Mouse (Mus musculus): ENCODE measurements around the gene Ier5. TPM values are rescaled to one million over a fixed set of nuclear protein-coding genes. Genes with fewer than 3 reads are reported as not detected.

The Ier5 gene
- polyA plus RNA-seq (2014; fragmentation: Illumina TruSeq; extraction: RNeasy Lipid Tissue Mini Kit (QIAGEN cat#74804); ENCODE audit: insufficient read depth, low read depth, low replicate concordance), result 30.4 TPM

DNA sequence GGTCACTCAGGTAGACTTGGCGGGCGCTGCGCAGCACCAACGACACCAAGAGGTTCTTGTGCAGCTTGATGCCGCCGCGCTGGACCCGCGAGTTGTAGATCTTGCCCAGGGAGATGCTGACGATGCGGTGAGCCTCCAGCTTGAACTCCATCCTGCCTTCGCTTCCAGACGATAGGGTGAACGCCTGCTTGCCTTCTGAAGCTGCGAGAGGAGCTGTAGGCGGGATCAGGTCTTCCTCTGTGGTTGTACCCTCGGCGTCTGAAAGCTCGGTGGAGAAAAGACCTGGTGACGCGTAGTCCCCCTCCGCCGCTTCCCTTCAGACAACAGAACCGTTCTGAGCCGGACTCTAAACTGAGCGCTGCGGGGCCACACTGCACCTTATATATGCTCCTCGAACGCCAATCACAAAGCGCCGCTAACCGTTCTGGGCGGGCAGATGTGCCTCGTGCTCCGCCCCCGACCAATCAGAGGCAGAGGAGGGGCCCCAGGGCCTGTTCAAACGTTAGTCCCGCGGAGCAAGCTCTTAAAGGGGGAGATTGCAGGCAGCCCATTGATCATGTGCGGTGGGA is at the start of gene Ier5:
Gene Ier5, minus strand, starts transcription at position 357 of the 569 bp plus-strand sequence.

DNA sequence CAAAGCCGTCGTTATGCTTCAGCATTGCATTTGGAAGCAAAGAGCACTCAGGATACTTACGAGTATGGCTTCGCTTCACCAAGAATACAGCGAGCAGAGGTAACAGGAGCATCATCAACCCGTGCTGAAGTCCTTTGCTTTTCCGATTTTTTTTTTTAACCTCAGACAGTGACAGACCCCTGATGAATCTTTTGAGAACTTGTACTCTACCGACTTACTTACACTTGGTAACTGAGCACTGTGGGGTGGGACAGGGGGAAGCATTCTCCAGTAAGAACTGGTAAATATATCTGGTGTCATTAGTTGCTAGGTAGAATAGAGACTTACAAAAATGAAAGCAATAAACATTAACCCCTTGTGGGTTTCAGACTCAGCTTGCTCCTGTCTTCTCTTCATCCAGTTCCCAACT is 47.1 kb upstream of the Ier5 start, which contains the start of gene Mr1:
Gene Mr1, minus strand, starts transcription at position 243 of the 409 bp plus-strand sequence.

Other genes with a start within 250 kb of the Ier5 start
- 0.20 TPM for gene Cacna1e, start 215.1 kb downstream of the Ier5 start, polyA plus RNA-seq (2014; fragmentation: Illumina TruSeq; extraction: RNeasy Lipid Tissue Mini Kit (QIAGEN cat#74804); ENCODE audit: insufficient read depth, low read depth, low replicate concordance)
- gene Mr1, start 47.2 kb upstream of the Ier5 start, polyA plus RNA-seq (2014; fragmentation: Illumina TruSeq; extraction: RNeasy Lipid Tissue Mini Kit (QIAGEN cat#74804); ENCODE audit: insufficient read depth, low read depth, low replicate concordance), result 11.9 TPM
- gene Stx6, start 59.1 kb upstream of the Ier5 start, polyA plus RNA-seq (2014; fragmentation: Illumina TruSeq; extraction: RNeasy Lipid Tissue Mini Kit (QIAGEN cat#74804); ENCODE audit: insufficient read depth, low read depth, low replicate concordance), result 21.8 TPM
- gene BC034090, start 144.8 kb upstream of the Ier5 start, polyA plus RNA-seq (2014; fragmentation: Illumina TruSeq; extraction: RNeasy Lipid Tissue Mini Kit (QIAGEN cat#74804); ENCODE audit: insufficient read depth, low read depth, low replicate concordance), result 4.6 TPM